Mouse (Mus musculus): ENCODE measurements around the gene Lrrc25.

Gene Lrrc25

GRCm38 (mm10) chr8:70617985-70618384 lies 2.0 kb downstream of the Lrrc25 start:
- no peak for DNase-seq

GRCm38 (mm10) chr8:70618888-70619334 lies 3.0 kb downstream of the Lrrc25 start:
- peak; percentile 98 for DNase-seq

GRCm38 (mm10) chr8:70622220-70622619 lies 6.3 kb downstream of the Lrrc25 start:
- no peak for DNase-seq

DNA sequence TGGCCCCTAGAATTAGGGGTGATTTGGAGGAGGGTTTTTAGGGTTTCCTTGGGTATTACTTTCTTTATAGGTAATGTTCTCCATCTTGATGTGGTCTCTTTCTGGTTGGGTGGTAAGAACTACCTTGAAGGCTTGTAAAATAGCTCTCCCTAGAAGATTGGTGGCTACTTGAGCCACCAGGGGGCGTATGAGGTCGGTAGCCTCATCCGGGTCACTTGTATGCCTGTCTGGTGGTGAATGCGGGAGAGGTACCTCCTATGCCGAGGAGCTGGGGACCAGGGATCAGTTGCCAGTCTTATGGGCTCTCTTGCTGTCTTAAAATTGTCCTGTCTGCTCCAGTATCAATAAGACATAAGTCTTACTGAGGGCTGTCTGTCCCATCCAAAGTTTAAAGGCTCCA lies 9.1 kb downstream of the Lrrc25 start:
- no peak for DNase-seq

GRCm38 (mm10) chr8:70627041-70627440 lies 11.1 kb downstream of the Lrrc25 start:
- no peak for DNase-seq

DNA sequence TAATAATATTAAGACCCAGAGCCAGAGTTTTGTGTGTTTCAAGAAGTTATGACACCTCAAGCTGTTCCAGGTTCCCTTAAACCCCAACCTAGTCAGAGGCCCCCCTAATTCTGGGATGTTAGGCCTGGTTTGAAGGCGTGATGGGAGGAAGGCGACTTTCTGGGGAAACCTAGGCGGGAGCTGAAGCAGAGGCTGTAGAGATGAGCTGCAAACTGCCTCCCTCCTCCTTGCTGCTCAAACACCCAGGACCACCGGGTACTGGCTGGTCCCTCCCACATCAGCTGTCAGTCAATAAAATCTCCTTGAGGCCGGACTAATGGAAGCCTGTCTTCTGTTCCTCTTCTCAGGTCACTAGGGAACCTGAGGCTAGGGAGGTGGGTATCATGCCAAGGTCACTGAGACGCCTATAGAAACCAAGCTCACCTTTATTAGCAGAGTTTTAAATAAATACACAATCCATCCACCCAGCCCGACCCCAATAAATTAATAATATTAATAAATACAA lies 13.1 kb downstream of the Lrrc25 start:
- DNase-seq, result peak; percentile 92

DNA sequence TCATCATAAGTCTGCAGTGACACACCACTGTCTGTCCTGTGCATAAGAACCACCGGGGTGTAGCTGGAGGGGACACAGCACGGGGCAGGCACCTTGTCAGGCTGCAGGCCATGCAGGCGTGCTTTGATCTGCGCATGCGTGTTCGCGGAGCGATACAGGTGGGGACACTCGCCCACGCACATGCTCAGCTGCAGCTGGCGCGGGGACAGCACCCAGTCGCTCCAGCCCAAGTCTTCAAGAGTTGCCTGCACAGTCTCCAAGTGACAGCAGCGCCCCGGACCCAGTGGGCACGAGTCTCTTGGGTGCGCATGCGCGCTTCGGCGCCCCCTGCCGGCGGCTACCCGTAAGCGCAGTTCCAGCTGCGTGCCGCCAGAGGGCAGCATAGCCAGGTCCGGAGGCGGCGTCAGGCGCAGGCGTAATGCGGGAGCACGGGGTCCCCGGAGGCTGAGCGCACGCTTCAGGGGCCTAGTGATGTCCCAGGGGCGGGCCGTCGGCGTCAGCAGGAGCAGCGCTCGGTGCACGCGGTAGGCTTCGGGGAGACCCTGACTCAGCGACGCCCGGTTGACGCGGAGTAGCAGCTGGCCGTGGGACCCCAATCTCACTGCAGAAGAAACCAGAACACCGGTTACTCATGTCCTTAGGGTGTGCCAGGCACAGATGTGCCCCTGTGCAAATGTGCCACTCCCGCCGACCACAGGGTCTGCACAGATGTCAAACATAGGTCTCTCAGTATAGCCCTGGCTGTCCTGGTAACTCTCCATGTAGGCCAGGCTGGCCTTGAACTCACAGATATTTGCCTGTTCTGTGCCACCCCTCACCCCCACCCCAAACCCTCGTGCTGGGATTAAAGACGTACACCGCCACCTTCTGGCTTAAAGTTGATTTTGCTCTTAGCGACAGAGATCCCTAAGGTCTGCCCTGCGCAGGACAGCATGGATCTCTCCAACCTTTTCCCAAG lies 13.9 kb downstream of the Lrrc25 start:
- peak; percentile 99 for DNase-seq

DNA sequence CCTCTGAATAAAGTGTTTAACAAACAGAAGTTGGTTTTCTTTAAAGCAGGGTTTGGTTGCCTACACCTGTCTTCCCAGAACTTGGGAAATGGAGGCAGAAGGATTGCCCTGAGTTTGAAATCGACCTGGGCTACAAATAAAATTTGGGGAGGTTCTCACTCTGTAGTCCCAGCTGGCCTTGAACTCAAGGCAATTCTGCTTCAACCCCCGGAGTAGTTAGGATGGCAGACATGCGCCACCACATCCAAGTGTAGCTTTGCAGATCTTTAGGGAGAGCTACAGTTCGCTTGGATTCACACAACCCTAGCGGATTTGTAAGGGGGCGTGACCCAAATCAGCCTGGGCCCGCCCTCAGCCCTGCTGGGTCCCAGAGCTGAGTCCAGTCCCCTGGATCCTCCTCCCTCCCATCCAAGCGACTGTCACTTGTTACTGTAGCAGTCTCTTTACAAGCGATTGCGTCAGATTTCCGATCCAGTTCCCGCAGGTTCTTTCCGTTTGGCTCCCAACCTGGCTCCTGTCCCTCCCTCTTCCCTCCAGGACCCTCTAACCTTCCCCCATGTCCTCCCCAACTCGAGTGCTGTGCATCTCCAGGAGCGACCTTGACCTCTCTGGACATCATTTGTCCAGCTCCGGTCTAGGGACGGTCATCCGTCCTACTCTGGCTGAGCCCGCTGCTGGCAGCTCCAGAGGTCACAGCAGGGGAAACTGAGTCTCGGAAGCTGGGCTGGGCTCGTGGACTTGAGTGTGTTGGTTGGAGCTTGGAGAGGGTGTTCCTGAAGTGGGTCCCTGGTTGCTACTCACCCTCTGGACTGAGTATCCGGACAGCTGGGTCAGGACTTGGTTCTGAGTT lies 14.8 kb downstream of the Lrrc25 start:
- peak; percentile 98 for DNase-seq

GRCm38 (mm10) chr8:70631436-70631835 lies 15.5 kb downstream of the Lrrc25 start:
- peak; percentile 96 for DNase-seq

- DNase-seq, result no peak
Measured at GRCm38 (mm10) chr8:70632346-70632892, 16.5 kb downstream of the Lrrc25 start, which contains the start of gene Gdf15. Gene Gdf15 (minus strand): TSS chr8:70632456.

- peak; percentile 98 for DNase-seq
Measured at GRCm38 (mm10) chr8:70634066-70634465, 18.1 kb downstream of the Lrrc25 start.

DNA sequence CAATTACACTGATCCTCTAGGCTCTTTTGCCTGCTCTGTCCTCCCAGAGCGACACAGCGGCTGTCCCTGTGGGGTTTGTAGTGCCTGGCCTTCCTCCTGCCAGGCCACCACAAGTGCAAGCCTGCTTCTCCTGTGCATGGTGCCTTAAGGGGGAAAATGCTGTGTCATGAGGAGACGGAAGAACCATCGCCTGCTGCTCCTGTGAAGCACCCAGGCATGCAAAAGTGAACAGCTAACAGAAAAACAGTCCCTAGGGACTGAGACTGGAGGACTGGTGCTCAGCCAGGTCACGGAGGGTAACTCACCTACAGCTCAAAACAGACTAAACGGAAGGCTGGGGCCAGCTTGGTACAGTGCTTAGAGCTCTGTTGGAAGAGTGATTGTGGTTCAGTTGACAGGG lies 19.6 kb downstream of the Lrrc25 start:
- DNase-seq, result peak; percentile 92

GRCm38 (mm10) chr8:70636838-70637237 lies 20.9 kb downstream of the Lrrc25 start:
- no peak for DNase-seq

GRCm38 (mm10) chr8:70638752-70639151 lies 22.8 kb downstream of the Lrrc25 start:
- no peak for DNase-seq

DNA sequence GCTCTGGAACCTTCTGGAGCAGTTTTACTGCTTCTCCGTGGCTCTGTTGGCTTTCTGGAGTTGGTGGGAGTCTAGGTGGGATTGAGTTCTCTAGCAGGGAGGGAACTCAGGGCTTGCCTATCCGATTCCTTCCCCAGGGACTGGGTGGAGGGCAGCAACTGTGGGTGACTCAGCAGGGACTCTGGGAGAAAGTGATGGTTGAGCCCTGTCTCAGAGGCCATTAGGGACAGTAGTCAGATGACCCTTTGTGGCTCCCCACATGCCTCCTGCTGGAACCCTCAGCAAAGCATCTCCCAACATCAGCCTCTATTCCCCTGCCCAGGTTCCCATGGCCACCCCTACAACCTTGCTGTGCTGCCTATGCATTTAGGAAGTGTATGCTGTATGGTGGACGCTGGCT lies 27.1 kb downstream of the Lrrc25 start:
- DNase-seq, result no peak

- no peak for DNase-seq
Measured at GRCm38 (mm10) chr8:70644065-70644464, 28.1 kb downstream of the Lrrc25 start.

GRCm38 (mm10) chr8:70645501-70646224 lies 29.7 kb downstream of the Lrrc25 start:
- DNase-seq, result peak; percentile 98

- DNase-seq, result peak; percentile 94
Measured at GRCm38 (mm10) chr8:70646369-70646768, 30.4 kb downstream of the Lrrc25 start.

GRCm38 (mm10) chr8:70646775-70647174 lies 30.8 kb downstream of the Lrrc25 start:
- DNase-seq, result no peak

DNA sequence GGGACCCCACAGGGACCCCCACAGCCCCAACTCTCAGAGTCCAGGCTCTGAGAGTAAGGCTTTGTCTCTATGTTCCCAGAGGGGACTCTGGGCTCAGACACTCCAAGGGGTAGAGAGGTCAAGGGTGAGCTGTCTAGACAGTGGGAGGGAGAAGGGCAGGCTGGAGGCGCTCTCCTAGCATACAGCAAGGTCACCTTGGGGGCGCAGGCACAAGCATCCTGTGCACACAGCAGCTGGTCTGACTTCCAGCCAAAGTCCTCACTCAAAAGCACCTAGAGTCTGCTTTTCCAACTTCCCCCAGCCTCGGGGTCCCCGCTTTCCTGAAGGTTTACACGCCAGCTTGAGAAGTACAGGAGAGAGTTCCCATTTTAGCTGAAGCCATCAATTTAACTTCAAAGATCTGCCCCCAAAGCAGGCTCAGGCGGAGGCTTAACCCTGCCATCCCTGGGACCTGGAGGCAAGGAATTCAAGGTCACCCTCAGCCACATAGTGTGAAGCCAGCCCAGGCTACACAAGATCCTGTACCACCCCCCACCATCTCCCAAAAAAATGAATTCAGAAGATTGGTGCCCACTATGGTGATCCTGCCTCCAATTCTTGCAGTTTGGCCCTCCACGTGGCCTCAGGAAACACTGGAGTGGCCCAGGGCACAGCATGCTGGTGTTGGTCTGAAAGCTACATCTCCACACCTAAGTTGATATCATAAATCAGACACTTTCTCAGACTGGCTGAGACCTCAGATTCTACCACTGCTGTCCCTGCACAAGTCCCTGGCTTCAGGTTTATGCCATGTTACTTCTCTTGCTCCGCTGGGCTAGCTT lies 31.6 kb downstream of the Lrrc25 start:
- DNase-seq, result peak; percentile 95

- no peak for DNase-seq
Measured at GRCm38 (mm10) chr8:70648164-70648442, 32.1 kb downstream of the Lrrc25 start.

GRCm38 (mm10) chr8:70648921-70649320 lies 33.0 kb downstream of the Lrrc25 start:
- no peak for DNase-seq

All from heart, adult 11 months (tissue).